Mouse (Mus musculus): ENCODE data around the gene Pgm2l1. TPM values are rescaled to one million over a fixed set of nuclear protein-coding genes. Genes with fewer than 3 reads are reported as not detected.
"Not testable (repeated sequence)": the region's sequence is repeated elsewhere in the genome, so short reads cannot be mapped to it uniquely, and the experiment has no call there.

Pgm2l1 gene
- total RNA-seq, 4 experiments from 2014 or later: 5.5 to 7.9 (median 7.2) TPM

DNA sequence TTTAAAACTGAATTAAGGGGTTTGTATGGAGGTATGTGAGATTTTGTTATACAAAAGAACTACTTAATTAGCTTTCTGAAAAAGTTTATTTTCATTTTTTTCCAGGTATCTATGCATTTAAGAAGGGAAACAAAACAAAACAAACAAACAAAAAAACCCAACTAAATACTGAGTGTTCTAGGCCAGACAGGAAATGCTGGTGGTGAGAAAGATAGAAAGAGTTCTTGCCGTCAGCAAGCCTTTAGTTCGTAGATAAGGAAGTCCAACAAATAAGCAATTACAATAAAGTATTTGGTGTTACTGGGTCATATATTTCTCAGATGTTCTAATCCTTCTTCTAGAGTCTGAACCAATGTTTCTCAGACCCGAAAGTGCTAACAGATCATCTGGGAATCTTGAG, 1.8 kb downstream of the Pgm2l1 start:
- no peak for DNase-seq (ENCODE audit: low spot score)

GRCm38 (mm10) chr7:100230646-100231045, 3.5 kb downstream of the Pgm2l1 start:
- no peak for DNase-seq (ENCODE audit: low spot score)

DNA sequence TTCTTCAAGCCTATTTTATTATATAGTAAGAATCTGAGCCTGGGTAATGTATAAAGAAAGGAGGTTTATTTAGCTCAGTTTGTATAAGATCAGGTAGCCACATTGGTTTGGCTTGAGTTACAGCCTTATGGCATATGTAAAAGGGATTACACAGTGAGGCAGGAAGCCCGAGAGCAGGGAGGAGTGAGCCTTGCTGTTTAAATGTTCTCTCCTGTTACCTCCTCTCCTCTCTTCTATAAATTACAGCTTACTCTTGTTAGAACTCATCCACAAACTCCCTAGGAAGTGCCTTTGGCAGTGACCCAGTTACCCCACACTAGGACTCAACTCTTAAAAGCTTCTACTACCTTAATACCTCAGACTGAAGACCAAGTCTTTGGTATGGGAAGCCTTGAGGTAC, 4.5 kb downstream of the Pgm2l1 start:
- DNase-seq (ENCODE audit: low spot score): no peak

- no peak for DNase-seq (ENCODE audit: low spot score)
These were observed 6.5 kb downstream of the Pgm2l1 start for GRCm38 (mm10) chr7:100233681-100234080.

- peak; percentile 59 for DNase-seq (ENCODE audit: low spot score)
These were observed 7.2 kb downstream of the Pgm2l1 start for GRCm38 (mm10) chr7:100234264-100234885.

DNA sequence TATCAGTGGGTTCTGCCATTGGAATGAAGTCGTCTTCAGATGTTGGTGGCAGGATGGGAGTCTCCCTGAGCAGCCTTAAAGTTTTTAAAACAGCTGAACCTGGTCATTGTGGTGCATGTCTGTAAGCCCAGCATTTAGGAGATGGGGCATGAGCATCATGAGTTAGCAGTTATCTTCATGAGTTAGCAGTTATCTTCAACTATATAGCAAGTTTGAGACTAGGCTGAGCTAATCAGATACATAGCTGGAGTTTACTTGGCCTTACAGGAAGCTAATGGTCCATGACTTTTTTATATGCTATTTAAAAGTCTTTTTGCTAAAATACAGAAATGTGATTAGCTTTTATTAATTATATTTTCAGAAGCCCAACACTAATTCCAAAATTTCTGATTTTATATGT, 11.1 kb downstream of the Pgm2l1 start:
- no peak for DNase-seq (ENCODE audit: low spot score)

DNA sequence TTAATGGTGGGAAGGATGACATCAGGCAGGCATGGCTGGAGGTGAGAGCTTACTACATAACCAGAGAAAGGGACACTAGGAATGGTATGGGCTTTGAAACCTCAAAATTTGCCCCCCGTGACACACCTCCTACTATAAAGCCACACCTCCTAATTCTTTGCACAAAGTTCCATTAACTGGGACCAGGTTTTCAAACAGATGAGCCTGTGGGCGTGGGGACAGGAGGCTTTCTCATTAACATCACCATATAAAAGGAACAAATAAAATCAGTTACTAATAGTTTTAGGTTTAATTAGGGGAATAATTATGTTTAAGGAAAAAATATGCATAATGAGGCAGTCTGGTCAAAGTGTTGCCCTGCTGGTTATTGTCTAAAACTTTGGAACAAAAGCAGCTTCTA, 13.4 kb downstream of the Pgm2l1 start:
- no peak for DNase-seq (ENCODE audit: low spot score)

DNA sequence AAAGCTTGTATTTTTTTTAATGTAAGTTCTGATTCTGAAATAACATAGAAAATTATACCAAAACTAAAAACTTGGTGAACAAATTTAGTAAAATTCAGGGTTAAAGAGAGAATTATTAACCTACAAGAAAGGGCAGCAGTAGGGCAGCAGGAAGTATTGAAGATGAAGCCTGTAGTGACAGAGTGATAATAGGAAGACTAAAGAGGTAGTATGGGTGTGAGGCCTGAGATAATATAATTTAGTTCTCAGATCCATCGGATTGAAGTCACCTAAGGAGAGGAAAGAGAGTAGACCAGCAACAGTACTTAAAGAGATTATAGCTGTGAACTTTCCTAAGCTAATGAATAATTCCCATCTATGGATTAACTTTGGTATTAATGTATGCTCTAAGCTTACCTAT, 15.8 kb downstream of the Pgm2l1 start:
- DNase-seq (ENCODE audit: low spot score): no peak

DNA sequence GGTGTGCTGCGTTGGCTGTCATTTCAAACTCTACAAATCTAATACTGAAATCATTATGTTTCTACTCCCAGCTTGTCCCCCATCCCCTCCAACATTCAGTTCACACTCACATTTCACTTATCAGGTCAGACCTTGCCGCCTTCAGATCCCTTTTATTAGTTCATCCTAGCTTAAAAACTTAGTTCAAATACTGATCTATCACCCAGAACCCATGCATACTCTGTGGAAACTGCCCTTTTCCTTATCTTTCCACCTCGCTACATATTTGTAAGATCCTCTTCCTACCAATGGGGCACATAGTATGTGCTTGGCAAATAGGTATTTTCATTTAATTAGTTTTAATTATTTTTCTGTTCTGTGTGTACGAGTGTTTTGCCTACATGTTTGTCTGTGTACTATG, 17.0 kb downstream of the Pgm2l1 start:
- no peak for DNase-seq (ENCODE audit: low spot score)

GRCm38 (mm10) chr7:100245176-100245575, 18.0 kb downstream of the Pgm2l1 start:
- no peak for DNase-seq (ENCODE audit: low spot score)

GRCm38 (mm10) chr7:100250667-100251066, 23.5 kb downstream of the Pgm2l1 start:
- DNase-seq (ENCODE audit: low spot score): no peak

DNA sequence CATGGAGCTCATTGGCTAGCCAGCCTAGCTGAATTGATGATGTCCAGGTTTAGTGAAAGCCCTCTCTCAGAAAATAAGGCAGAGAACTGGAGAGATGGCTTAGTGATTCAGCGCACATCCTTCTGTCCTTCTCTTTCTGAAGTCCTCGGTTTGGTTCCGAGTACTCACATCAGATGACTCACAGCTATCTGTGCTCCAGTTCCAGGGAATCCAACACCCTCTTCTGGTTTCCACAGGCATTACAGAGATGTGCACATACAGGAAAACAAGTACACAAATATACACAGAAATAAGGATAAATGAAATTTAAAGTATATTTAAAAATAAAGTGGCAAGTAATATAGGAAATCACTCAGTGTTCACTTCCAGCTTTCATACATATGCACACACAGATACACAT, 35.2 kb downstream of the Pgm2l1 start:
- no peak for DNase-seq (ENCODE audit: low spot score)

GRCm38 (mm10) chr7:100264934-100265333, 37.7 kb downstream of the Pgm2l1 start:
- DNase-seq (ENCODE audit: low spot score): not testable (repeated sequence)

DNA sequence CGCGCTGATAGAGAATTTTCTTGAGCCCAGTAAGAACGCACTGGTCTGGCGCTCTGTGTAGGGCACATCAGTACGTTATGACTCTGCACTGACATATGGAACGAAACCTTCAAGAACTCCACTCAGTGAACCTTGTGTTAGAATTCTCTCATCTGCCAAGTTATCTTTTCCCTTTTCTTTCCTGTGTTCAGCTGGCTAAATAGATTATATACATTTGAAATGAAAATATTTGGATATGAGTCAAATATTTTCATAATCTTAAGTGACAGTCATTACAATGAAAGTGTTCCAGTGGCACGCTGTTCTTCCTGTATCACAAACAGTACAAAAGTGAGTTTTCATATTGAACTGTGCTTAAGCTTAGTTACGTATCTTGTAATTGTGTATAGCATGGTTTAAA, 45.2 kb downstream of the Pgm2l1 start:
- no peak for DNase-seq (ENCODE audit: low spot score)

DNA sequence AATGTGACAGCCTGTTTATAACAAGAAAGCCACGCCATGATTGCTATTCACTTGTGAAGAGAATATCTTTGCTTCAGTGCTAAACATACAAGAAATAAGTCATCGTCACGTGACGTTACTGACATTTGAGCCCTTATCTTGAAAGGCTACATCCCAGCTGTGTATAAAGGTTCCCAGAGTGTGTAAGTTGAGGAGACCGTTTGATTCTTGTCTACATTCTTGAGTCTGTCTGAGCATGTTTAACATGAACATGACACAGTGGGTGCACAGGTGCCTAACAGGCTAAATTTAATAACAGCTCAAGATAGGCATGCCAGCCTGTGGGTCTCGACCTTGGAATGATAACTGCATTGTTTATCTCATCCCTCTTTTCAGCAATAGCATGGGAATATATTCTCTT, 47.3 kb downstream of the Pgm2l1 start:
- DNase-seq (ENCODE audit: low spot score): no peak

- no peak for DNase-seq (ENCODE audit: low spot score)
These were observed 49.2 kb downstream of the Pgm2l1 start for GRCm38 (mm10) chr7:100276397-100276796.

DNA sequence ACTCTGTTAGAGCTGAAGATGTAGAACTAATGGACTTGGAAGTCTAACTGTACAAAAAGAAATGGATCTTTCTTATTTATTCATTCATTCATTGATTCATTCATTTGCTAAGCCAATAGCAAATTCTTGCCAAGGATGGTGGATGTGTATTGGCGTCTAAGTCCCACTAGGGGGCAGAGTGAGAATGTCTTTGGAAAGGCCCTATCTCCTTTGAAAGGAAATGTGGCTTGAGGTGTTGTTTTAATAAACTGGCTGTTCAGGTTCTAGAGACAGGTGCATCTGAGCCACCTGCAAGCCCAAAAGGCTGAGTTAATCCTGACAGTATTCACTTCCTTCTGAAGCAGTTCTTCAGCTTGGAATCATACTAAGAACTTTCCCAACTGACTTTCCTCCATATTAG, 52.6 kb downstream of the Pgm2l1 start:
- peak; percentile 50 for DNase-seq (ENCODE audit: low spot score)

GRCm38 (mm10) chr7:100281596-100281995, 54.4 kb downstream of the Pgm2l1 start:
- DNase-seq (ENCODE audit: low spot score): no peak

- DNase-seq (ENCODE audit: low spot score): no peak
These were observed 56.1 kb downstream of the Pgm2l1 start for GRCm38 (mm10) chr7:100283298-100283697.

GRCm38 (mm10) chr7:100285383-100285782, 58.2 kb downstream of the Pgm2l1 start, which contains the start of gene P4ha3:
Gene P4ha3, plus strand, starts transcription at chr7:100285520.
- DNase-seq (ENCODE audit: low spot score): no peak

- DNase-seq (ENCODE audit: low spot score): no peak
These were observed 60.8 kb downstream of the Pgm2l1 start for GRCm38 (mm10) chr7:100287748-100288578.

DNA sequence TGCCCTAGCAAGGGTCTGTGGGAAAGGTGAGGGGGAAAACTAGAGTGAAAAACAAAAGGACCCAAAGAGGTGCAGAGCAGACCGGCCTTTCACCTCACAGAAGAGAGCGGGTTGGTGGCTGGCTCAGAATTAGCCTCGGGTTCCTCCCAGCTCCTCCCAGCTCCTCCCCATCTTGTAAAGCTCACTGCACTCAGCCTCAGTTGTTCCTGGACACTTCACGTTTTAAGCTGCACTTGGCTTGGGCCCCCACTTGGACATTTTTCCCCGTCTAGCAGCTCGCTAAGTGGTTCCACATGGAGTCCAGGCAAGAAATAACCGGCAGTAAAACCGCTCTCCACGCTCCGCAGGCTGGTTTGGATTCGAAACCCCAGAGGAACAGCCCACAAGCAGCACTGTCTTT, 61.4 kb downstream of the Pgm2l1 start:
- no peak for DNase-seq (ENCODE audit: low spot score)

- no peak for DNase-seq (ENCODE audit: low spot score)
These were observed 66.4 kb downstream of the Pgm2l1 start for GRCm38 (mm10) chr7:100293546-100293945.
